Mouse (Mus musculus): ENCODE measurements around the gene Smpd4. TPM values are rescaled to one million over a fixed set of nuclear protein-coding genes. Genes with fewer than 3 reads are reported as not detected.

Gene Smpd4
- total RNA-seq (2012; rRNA removed) (47.6 and 51.0 TPM in 2 replicates), polyA plus RNA-seq (2012; ENCODE audit: insufficient read depth in 1 of 2, insufficient read length in 2 of 2, low read depth in 1 of 2, low replicate concordance in 2 of 2, missing spikeins in 1 of 2) (100 to 1,000 TPM in 1 of 2 experiments, 10 to 100 TPM in 1; 94.3 to 609 TPM)

GRCm38 (mm10) chr16:17619198-17620105, at the start of gene Smpd4:
TSS of gene Smpd4 (plus strand) at chr16:17619354.
- H3K27ac ChIP-seq (ENCODE audit: control insufficient read depth, low read depth, low read length), result peak within 1 kb of the TSS; percentile 41
- TF ChIP-seq ZC3H11A (IDR thresholded peaks at IDR 0.05; ENCODE audit: low read depth, low read length) (no peak), USF2 (IDR thresholded peaks at IDR 0.05; ENCODE audit: borderline replicate concordance in 1 of 2, insufficient read depth in 1 of 2, low read depth in 1 of 2, low read length in 2 of 2) (no peak), MAX (IDR thresholded peaks at IDR 0.05; ENCODE audit: low read length) (peak; percentile 44; the same call in 1 of the 2 replicates), HCFC1 (IDR thresholded peaks at IDR 0.05; ENCODE audit: low read depth, low read length) (peak; percentile 90), POLR2A (IDR thresholded peaks at IDR 0.05; ENCODE audit: control insufficient read depth in 1 of 2, insufficient read depth in 1 of 2, low read depth in 1 of 2, low read length in 2 of 2, poor library complexity in 1 of 2) (peak; percentile 62 to 81; a peak in 2 of 4 replicates), POLR2AphosphoS5 (IDR thresholded peaks at IDR 0.05; ENCODE audit: borderline replicate concordance, low read depth, low read length) (no peak), TBP (IDR thresholded peaks at IDR 0.05; ENCODE audit: low read depth, low read length) (peak; percentile 54; the same call in 1 of the 2 replicates), SIN3A (IDR thresholded peaks at IDR 0.05; ENCODE audit: low read length) (peak; percentile 98), KAT2A (conservative IDR thresholded peaks at IDR 0.05; ENCODE audit: low read depth, low read length) (no peak; the same call in 1 of the 2 replicates), JUND (IDR thresholded peaks at IDR 0.05; ENCODE audit: low read depth, low read length) (no peak), MYB (IDR thresholded peaks at IDR 0.05; ENCODE audit: low read depth, low read length) (no peak), ZNF384 (IDR thresholded peaks at IDR 0.05; ENCODE audit: low read depth, low read length) (no peak), UBTF (IDR thresholded peaks at IDR 0.05; ENCODE audit: borderline replicate concordance, insufficient read depth, low read depth, low read length) (no peak), NELFE (IDR thresholded peaks at IDR 0.05; ENCODE audit: low read depth, low read length) (peak; percentile 61), E2F4 (IDR thresholded peaks at IDR 0.05; ENCODE audit: borderline replicate concordance, low read depth, low read length) (peak; percentile 99), MXI1 (IDR thresholded peaks at IDR 0.05; ENCODE audit: low read depth, low read length) (peak; percentile 95), CHD1 (IDR thresholded peaks at IDR 0.05; ENCODE audit: low read depth, low read length) (no peak), ZMIZ1 (IDR thresholded peaks at IDR 0.05; ENCODE audit: low read depth, low read length) (no peak), TCF12 (IDR thresholded peaks at IDR 0.05; ENCODE audit: low read depth, low read length) (0 out of 2 replicates have a peak, but pooled peaks have one; percentile 40)

More at GRCm38 (mm10) chr16:17619198-17620105, at the start of gene Smpd4:
- Histone ChIP-seq H3K79me2 (ENCODE audit: control insufficient read depth, insufficient read depth, low read length, poor library complexity) (peaks cover 13% of the 10 kb centered on the region), H3K9ac (ENCODE audit: control insufficient read depth, low read depth, low read length, poor library complexity, severe bottlenecking) (peak within 1 kb of the TSS; percentile 97), H3K36me3 (ENCODE audit: control insufficient read depth in 1 of 2, insufficient read depth in 2 of 2, low read length in 2 of 2) (peaks cover 6 to 10% of the 10 kb centered on the region in 2 experiments), H3K9me3 (replicated peaks; ENCODE audit: insufficient read depth, low read length) (no peaks in the 10 kb centered on the region), H3K4me3 (ENCODE audit: control insufficient read depth in 1 of 2, insufficient read depth in 1 of 2, low read depth in 2 of 2, low read length in 2 of 2) (peak within 1 kb of the TSS; percentile 68 to 100), H3K27me3 (ENCODE audit: control insufficient read depth in 1 of 2, insufficient read depth in 2 of 2, low read length in 2 of 2) (no peaks in the 10 kb centered on the region), H3K4me1 (ENCODE audit: control insufficient read depth in 1 of 2, insufficient read depth in 2 of 2, low read length in 2 of 2) (peaks cover 3 to 10% of the 10 kb centered on the region in 2 experiments; a peak in 3 of 4 replicates)
- peak; percentile 93 for DNase-seq (ENCODE audit: low read depth, low spot score)

Measured in MEL (cell line).